Mouse (Mus musculus) testis, adult 2 months (tissue): ENCODE results near the gene Sf3b1.

Experiments used
- CTCF ChIP-seq: fragments of 200-500 bp; IDR thresholded peaks from 2 replicates; pipeline ENCODE4 v1.5.1; 2012; ENCODE audit warnings: low read depth, mild to moderate bottlenecking, inconsistent platforms, low read length, moderate library complexity; ENCODE audit not compliant: control insufficient read depth, insufficient read depth, insufficient replicate concordance
- POLR2A ChIP-seq: fragments of 200-500 bp; IDR thresholded peaks from 2 replicates; pipeline ENCODE4 v1.6.1; 2012; ENCODE audit warnings: low read depth, mild to moderate bottlenecking, inconsistent platforms, low read length, moderate library complexity; ENCODE audit not compliant: control insufficient read depth

- TF ChIP-seq CTCF (no peak), POLR2A (no peak)
Observed at GRCm38 (mm10) chr1:55076395-55076743, 49.1 kb upstream of the Sf3b1 start.
